Mouse (Mus musculus): ENCODE results near the gene Nit2. TPM values are rescaled to one million over a fixed set of nuclear protein-coding genes. Genes with fewer than 3 reads are reported as not detected.
"Not testable (repeated sequence)": the region's sequence is repeated elsewhere in the genome, so short reads cannot be mapped to it uniquely, and the experiment has no call there.

Nit2 gene
- total and polyA plus RNA-seq, 3 experiments, result 59.4 to 93.3 (median 71.8) TPM

GRCm38 (mm10) chr16:57175751-57176150 is 8.6 kb upstream of the Nit2 start:
- TF ChIP-seq CHD2 (IDR thresholded peaks at IDR 0.05; ENCODE audit: low read length) (no peak; the same call in 1 of the 2 replicates), IRF4 (IDR thresholded peaks at IDR 0.05; ENCODE audit: low read depth, low read length) (peak; percentile 73; the same call in 1 of the 2 replicates), CTCF (conservative IDR thresholded peaks at IDR 0.05 in 1 of 2, IDR thresholded peaks at IDR 0.05 in 1 of 2; ENCODE audit: low read depth in 2 of 2, low read length in 2 of 2) (no peak), MAFK (IDR thresholded peaks at IDR 0.05; ENCODE audit: insufficient replicate concordance, low read length) (no peak)
- no peak overlapping the region for H3K27ac ChIP-seq (ENCODE audit: insufficient read depth, low read depth)
- H3K9ac ChIP-seq (ENCODE audit: insufficient read depth, low read depth), result no peak overlapping the region
- no peaks in the 10 kb centered on the region for H3K27me3 ChIP-seq (replicated peaks)
- DNase-seq (ENCODE audit: extremely low read depth), result peak; percentile 66
- H3K9me3 ChIP-seq (replicated peaks; ENCODE audit: low read length), result peaks cover 4% of the 10 kb centered on the region
- no peak overlapping the region for H3K4me3 ChIP-seq (replicated peaks in 1 of 3; ENCODE audit: low read depth in 2 of 3, low read length in 2 of 3, poor library complexity in 1 of 3)
- in situ Hi-C loops (cut with MboI; ENCODE audit: low pct_ligation_motif_present, low pct_unique_long_range_greater_than_20kb, low sequenced_read_pairs) (no loop called here), dilution Hi-C loops (cut with MboI; ENCODE audit: extremely low pct_ligation_motif_present, extremely low pct_unique_long_range_greater_than_20kb, low sequenced_read_pairs) (no loop called here)
- H3K36me3 ChIP-seq (replicated peaks in 1 of 2; ENCODE audit: control insufficient read depth in 1 of 2, insufficient read depth in 1 of 2, low read length in 1 of 2), result peaks cover 31 to 69% of the 10 kb centered on the region in 2 experiments
- H3K79me2 ChIP-seq (replicated peaks; ENCODE audit: control insufficient read depth, extremely low read depth, insufficient read depth, poor library complexity, severe bottlenecking), result no peaks in the 10 kb centered on the region
- H3K4me1 ChIP-seq (ENCODE audit: control insufficient read depth in 1 of 2, insufficient read depth in 2 of 2), result peaks cover 9 to 23% of the 10 kb centered on the region in 2 experiments
- no peak overlapping the region for H3K4me2 ChIP-seq (ENCODE audit: insufficient read depth, low read depth, poor library complexity, severe bottlenecking)

- Histone ChIP-seq H3K4me1 (ENCODE audit: control insufficient read depth in 1 of 2, insufficient read depth in 2 of 2) (peaks cover 9 to 23% of the 10 kb centered on the region in 2 experiments), H3K36me3 (replicated peaks in 1 of 2; ENCODE audit: control insufficient read depth in 1 of 2, insufficient read depth in 1 of 2, low read length in 1 of 2) (peaks cover 34 to 70% of the 10 kb centered on the region in 2 experiments)
- in situ Hi-C loops (cut with MboI; ENCODE audit: low pct_ligation_motif_present, low pct_unique_long_range_greater_than_20kb, low sequenced_read_pairs); H3K79me2 ChIP-seq (replicated peaks; ENCODE audit: control insufficient read depth, extremely low read depth, insufficient read depth, poor library complexity, severe bottlenecking); H3K4me3 ChIP-seq (replicated peaks in 1 of 3; ENCODE audit: low read depth in 2 of 3, low read length in 2 of 3, poor library complexity in 1 of 3); dilution Hi-C loops (cut with MboI; ENCODE audit: extremely low pct_ligation_motif_present, extremely low pct_unique_long_range_greater_than_20kb, low sequenced_read_pairs); H3K27me3 ChIP-seq (replicated peaks); H3K27ac ChIP-seq (ENCODE audit: insufficient read depth, low read depth); H3K4me2 ChIP-seq (ENCODE audit: insufficient read depth, low read depth, poor library complexity, severe bottlenecking); H3K9ac ChIP-seq (ENCODE audit: insufficient read depth, low read depth); H3K9me3 ChIP-seq (replicated peaks; ENCODE audit: low read length); DNase-seq (ENCODE audit: extremely low read depth): not testable (repeated sequence)
- TF ChIP-seq BHLHE40 (IDR thresholded peaks at IDR 0.05; ENCODE audit: low read depth, low read length) (peak; percentile 87), JUND (conservative IDR thresholded peaks at IDR 0.05; ENCODE audit: low read depth, low read length) (0 out of 2 replicates have a peak, but pooled peaks have one; percentile 19), IRF4 (IDR thresholded peaks at IDR 0.05; ENCODE audit: low read depth, low read length) (peak; percentile 51; the same call in 1 of the 2 replicates), ETS1 (conservative IDR thresholded peaks at IDR 0.05; ENCODE audit: low read depth, low read length) (peak; percentile 25; the same call in 1 of the 2 replicates)
These were observed 7.3 kb upstream of the Nit2 start for GRCm38 (mm10) chr16:57174480-57174879.

- Histone ChIP-seq H3K36me3 (replicated peaks in 1 of 2; ENCODE audit: control insufficient read depth in 1 of 2, insufficient read depth in 1 of 2, low read length in 1 of 2) (peaks cover 26 to 58% of the 10 kb centered on the region in 2 experiments), H3K9ac (ENCODE audit: insufficient read depth, low read depth) (no peak overlapping the region), H3K4me1 (ENCODE audit: control insufficient read depth in 1 of 2, insufficient read depth in 2 of 2) (peaks cover 11 to 25% of the 10 kb centered on the region in 2 experiments), H3K9me3 (replicated peaks; ENCODE audit: low read length) (peaks cover 2% of the 10 kb centered on the region), H3K4me2 (ENCODE audit: insufficient read depth, low read depth, poor library complexity, severe bottlenecking) (no peak overlapping the region), H3K4me3 (replicated peaks in 1 of 3; ENCODE audit: low read depth in 2 of 3, low read length in 2 of 3, poor library complexity in 1 of 3) (no peak overlapping the region), H3K27ac (ENCODE audit: insufficient read depth, low read depth) (no peak overlapping the region), H3K79me2 (replicated peaks; ENCODE audit: control insufficient read depth, extremely low read depth, insufficient read depth, poor library complexity, severe bottlenecking) (no peaks in the 10 kb centered on the region), H3K27me3 (replicated peaks) (no peaks in the 10 kb centered on the region)
- no peak for DNase-seq (ENCODE audit: extremely low read depth)
- dilution Hi-C loops (cut with MboI; ENCODE audit: extremely low pct_ligation_motif_present, extremely low pct_unique_long_range_greater_than_20kb, low sequenced_read_pairs) (no loop called here), in situ Hi-C loops (cut with MboI; ENCODE audit: low pct_ligation_motif_present, low pct_unique_long_range_greater_than_20kb, low sequenced_read_pairs) (no loop called here)
- TF ChIP-seq ETS1 (conservative IDR thresholded peaks at IDR 0.05; ENCODE audit: low read depth, low read length), result no peak
These were observed 4.4 kb upstream of the Nit2 start for GRCm38 (mm10) chr16:57171570-57171969.

Measured in CH12.LX (cell line).